Mouse (Mus musculus): Measurements from ENCODE around the gene Knop1. TPM values are rescaled to one million over a fixed set of nuclear protein-coding genes. Genes with fewer than 3 reads are reported as not detected.
A peak's percentile ranks its signal among the peaks of the same experiment; 100 is the strongest.

The Knop1 gene
- polyA plus RNA-seq (2012; fragmentation: generic; extraction: Trizol), result 24.1 TPM
- long read RNA-seq, experiment 1, full-length matches to known transcripts, result 5 of 41 reads
- long read RNA-seq, experiment 1, partial matches to known transcripts, result 18 of 41 reads
- long read RNA-seq, experiment 1, other reads (novel, unspliced or antisense), result 18 of 41 reads
- long read RNA-seq, experiment 2, full-length matches to known transcripts, result 28 of 95 reads
- long read RNA-seq, experiment 2, partial matches to known transcripts, result 26 of 95 reads
- long read RNA-seq, experiment 2, other reads (novel, unspliced or antisense), result 41 of 95 reads

- Histone ChIP-seq H3K79me2 (ENCODE audit: control insufficient read depth, insufficient read depth) (peaks cover 56% of the 10 kb centered on the region), H3K36me3 (ENCODE audit: control insufficient read depth, insufficient read depth) (peaks cover 30% of the 10 kb centered on the region), H3K27me3 (ENCODE audit: control insufficient read depth, insufficient read depth, insufficient read length) (no peaks in the 10 kb centered on the region), H3ac (ENCODE audit: control insufficient read depth, insufficient read length, low read depth) (peak within 1 kb of the TSS; percentile 46), H3K4me3 (ENCODE audit: insufficient read depth, poor library complexity, severe bottlenecking) (peak within 1 kb of the TSS; percentile 85), H3K79me3 (ENCODE audit: low read depth) (peaks cover 24% of the 10 kb centered on the region)
- TF ChIP-seq CTCF (IDR thresholded peaks at IDR 0.05; ENCODE audit: control insufficient read depth, insufficient read depth, insufficient read length) (no peak), MAX (IDR thresholded peaks at IDR 0.05) (no peak), FOSL1 (IDR thresholded peaks at IDR 0.05; ENCODE audit: insufficient read depth, low read length, poor library complexity, severe bottlenecking) (no peak), MYOG (IDR thresholded peaks at IDR 0.05; ENCODE audit: control insufficient read depth, extremely low read depth, insufficient read length) (no peak), USF1 (IDR thresholded peaks at IDR 0.05; ENCODE audit: low read depth) (no peak), CEBPB (IDR thresholded peaks at IDR 0.05; ENCODE audit: low read depth) (no peak), MYOD1 (IDR thresholded peaks at IDR 0.05; ENCODE audit: control insufficient read depth, insufficient read length, low read depth) (no peak)
Observed at GRCm38 (mm10) chr7:118855877-118856304, at the start of gene Knop1. Gene Knop1, minus strand, starts transcription at chr7:118856254.

- H3K4me3 ChIP-seq (ENCODE audit: insufficient read depth, poor library complexity, severe bottlenecking), result no peak overlapping the region
- no peak for TF ChIP-seq FOSL1 (IDR thresholded peaks at IDR 0.05; ENCODE audit: insufficient read depth, low read length, poor library complexity, severe bottlenecking)
- no peak for TF ChIP-seq CTCF (IDR thresholded peaks at IDR 0.05; ENCODE audit: control insufficient read depth, insufficient read depth, insufficient read length)
- no peak for TF ChIP-seq MAX (IDR thresholded peaks at IDR 0.05)
- TF ChIP-seq USF1 (IDR thresholded peaks at IDR 0.05; ENCODE audit: low read depth), result no peak
- TF ChIP-seq CEBPB (IDR thresholded peaks at IDR 0.05; ENCODE audit: low read depth), result no peak
- TF ChIP-seq MYOG (IDR thresholded peaks at IDR 0.05; ENCODE audit: control insufficient read depth, extremely low read depth, insufficient read length), result no peak
- TF ChIP-seq MYOD1 (IDR thresholded peaks at IDR 0.05; ENCODE audit: control insufficient read depth, insufficient read length, low read depth), result no peak
- no peak overlapping the region for H3ac ChIP-seq (ENCODE audit: control insufficient read depth, insufficient read length, low read depth)
- no peaks in the 10 kb centered on the region for H3K27me3 ChIP-seq (ENCODE audit: control insufficient read depth, insufficient read depth, insufficient read length)
- H3K79me2 ChIP-seq (ENCODE audit: control insufficient read depth, insufficient read depth), result no peaks in the 10 kb centered on the region
- no peaks in the 10 kb centered on the region for H3K79me3 ChIP-seq (ENCODE audit: low read depth)
- no peaks in the 10 kb centered on the region for H3K36me3 ChIP-seq (ENCODE audit: control insufficient read depth, insufficient read depth)
Observed at GRCm38 (mm10) chr7:118904530-118904929, 48.5 kb upstream of the Knop1 start.

- Histone ChIP-seq H3K36me3 (ENCODE audit: control insufficient read depth, insufficient read depth) (no peaks in the 10 kb centered on the region), H3K79me3 (ENCODE audit: low read depth) (no peaks in the 10 kb centered on the region), H3ac (ENCODE audit: control insufficient read depth, insufficient read length, low read depth) (no peak overlapping the region), H3K27me3 (ENCODE audit: control insufficient read depth, insufficient read depth, insufficient read length) (no peaks in the 10 kb centered on the region), H3K4me3 (ENCODE audit: insufficient read depth, poor library complexity, severe bottlenecking) (no peak overlapping the region), H3K79me2 (ENCODE audit: control insufficient read depth, insufficient read depth) (no peaks in the 10 kb centered on the region)
- TF ChIP-seq USF1 (IDR thresholded peaks at IDR 0.05; ENCODE audit: low read depth), result no peak
- no peak for TF ChIP-seq CEBPB (IDR thresholded peaks at IDR 0.05; ENCODE audit: low read depth)
- TF ChIP-seq CTCF (IDR thresholded peaks at IDR 0.05; ENCODE audit: control insufficient read depth, insufficient read depth, insufficient read length), result no peak
- TF ChIP-seq MAX (IDR thresholded peaks at IDR 0.05), result no peak
- TF ChIP-seq MYOD1 (IDR thresholded peaks at IDR 0.05; ENCODE audit: control insufficient read depth, insufficient read length, low read depth), result no peak
- no peak for TF ChIP-seq MYOG (IDR thresholded peaks at IDR 0.05; ENCODE audit: control insufficient read depth, extremely low read depth, insufficient read length)
- TF ChIP-seq FOSL1 (IDR thresholded peaks at IDR 0.05; ENCODE audit: insufficient read depth, low read length, poor library complexity, severe bottlenecking), result no peak
Observed at GRCm38 (mm10) chr7:118903879-118904278, 47.8 kb upstream of the Knop1 start.

GRCm38 (mm10) chr7:118902944-118903343 lies 46.9 kb upstream of the Knop1 start:
- no peak overlapping the region for H3ac ChIP-seq (ENCODE audit: control insufficient read depth, insufficient read length, low read depth)
- no peak overlapping the region for H3K4me3 ChIP-seq (ENCODE audit: insufficient read depth, poor library complexity, severe bottlenecking)

GRCm38 (mm10) chr7:118900090-118900489 lies 44.0 kb upstream of the Knop1 start:
- Histone ChIP-seq H3K4me3 (ENCODE audit: insufficient read depth, poor library complexity, severe bottlenecking) (no peak overlapping the region), H3K27me3 (ENCODE audit: control insufficient read depth, insufficient read depth, insufficient read length) (no peaks in the 10 kb centered on the region), H3K79me3 (ENCODE audit: low read depth) (no peaks in the 10 kb centered on the region), H3K36me3 (ENCODE audit: control insufficient read depth, insufficient read depth) (no peaks in the 10 kb centered on the region), H3ac (ENCODE audit: control insufficient read depth, insufficient read length, low read depth) (no peak overlapping the region), H3K79me2 (ENCODE audit: control insufficient read depth, insufficient read depth) (no peaks in the 10 kb centered on the region)
- TF ChIP-seq USF1 (IDR thresholded peaks at IDR 0.05; ENCODE audit: low read depth), result no peak
- TF ChIP-seq CEBPB (IDR thresholded peaks at IDR 0.05; ENCODE audit: low read depth), result no peak
- TF ChIP-seq FOSL1 (IDR thresholded peaks at IDR 0.05; ENCODE audit: insufficient read depth, low read length, poor library complexity, severe bottlenecking), result no peak
- no peak for TF ChIP-seq CTCF (IDR thresholded peaks at IDR 0.05; ENCODE audit: control insufficient read depth, insufficient read depth, insufficient read length)
- no peak for TF ChIP-seq MYOD1 (IDR thresholded peaks at IDR 0.05; ENCODE audit: control insufficient read depth, insufficient read length, low read depth)
- no peak for TF ChIP-seq MAX (IDR thresholded peaks at IDR 0.05)
- TF ChIP-seq MYOG (IDR thresholded peaks at IDR 0.05; ENCODE audit: control insufficient read depth, extremely low read depth, insufficient read length), result no peak

More at GRCm38 (mm10) chr7:118902944-118903343, 46.9 kb upstream of the Knop1 start:
- TF ChIP-seq MYOG (IDR thresholded peaks at IDR 0.05; ENCODE audit: control insufficient read depth, extremely low read depth, insufficient read length) (no peak), CTCF (IDR thresholded peaks at IDR 0.05; ENCODE audit: control insufficient read depth, insufficient read depth, insufficient read length) (no peak), MYOD1 (IDR thresholded peaks at IDR 0.05; ENCODE audit: control insufficient read depth, insufficient read length, low read depth) (no peak), CEBPB (IDR thresholded peaks at IDR 0.05; ENCODE audit: low read depth) (no peak), USF1 (IDR thresholded peaks at IDR 0.05; ENCODE audit: low read depth) (no peak), MAX (IDR thresholded peaks at IDR 0.05) (no peak), FOSL1 (IDR thresholded peaks at IDR 0.05; ENCODE audit: insufficient read depth, low read length, poor library complexity, severe bottlenecking) (no peak)
- Histone ChIP-seq H3K79me3 (ENCODE audit: low read depth) (no peaks in the 10 kb centered on the region), H3K36me3 (ENCODE audit: control insufficient read depth, insufficient read depth) (no peaks in the 10 kb centered on the region), H3K27me3 (ENCODE audit: control insufficient read depth, insufficient read depth, insufficient read length) (no peaks in the 10 kb centered on the region), H3K79me2 (ENCODE audit: control insufficient read depth, insufficient read depth) (no peaks in the 10 kb centered on the region)

Measured in C2C12 (cell line).